Mouse (Mus musculus) erythroblast, embryonic 14.5 days (primary cell): ENCODE measurements around the gene Bicdl1.

ENCODE experiments used
- GATA1 ChIP-seq: IDR thresholded peaks from 2 replicates; pipeline ENCODE4 v1.6.1; 2012; ENCODE audit warnings: low read length, inconsistent platforms, mixed read lengths
- TAL1 ChIP-seq: IDR thresholded peaks from 3 replicates; pipeline ENCODE4 v1.6.1; 2012; ENCODE audit warnings: low read length, inconsistent platforms, mixed read lengths

DNA sequence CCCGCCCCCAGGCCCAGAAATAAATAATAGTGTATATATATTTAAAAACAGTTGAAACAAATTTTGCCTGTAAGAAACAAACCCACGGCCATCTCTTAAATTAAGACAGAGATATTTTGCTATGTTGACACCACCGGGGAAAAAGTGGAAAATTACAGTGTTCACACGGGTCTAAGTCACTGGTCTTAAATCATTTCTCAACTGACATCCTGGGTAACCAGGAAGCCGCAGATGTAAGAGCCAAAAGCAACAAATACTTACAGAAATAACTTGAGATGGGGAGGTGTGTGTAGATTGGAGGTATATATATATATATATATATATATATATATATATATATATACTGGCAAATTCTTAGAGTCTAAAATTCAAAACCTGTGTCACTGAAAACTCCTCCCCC, 21.5 kb upstream of the Bicdl1 start:
- TF ChIP-seq TAL1 (no peak), GATA1 (no peak)
